Mouse (Mus musculus) kidney, postnatal 36 days (tissue): ENCODE measurements around the gene Saa4.
"Not testable (repeated sequence)": the region's sequence is repeated elsewhere in the genome, so short reads cannot be mapped to it uniquely, and the experiment has no call there.

ENCODE experiments used
- DNase-seq, 2 experiments: peaks; one replicate each; pipeline ENCODE4 v3.0.0; 2021 to 2022; ENCODE audit warnings: mixed read lengths in 2 of 2

Saa4 gene

DNA sequence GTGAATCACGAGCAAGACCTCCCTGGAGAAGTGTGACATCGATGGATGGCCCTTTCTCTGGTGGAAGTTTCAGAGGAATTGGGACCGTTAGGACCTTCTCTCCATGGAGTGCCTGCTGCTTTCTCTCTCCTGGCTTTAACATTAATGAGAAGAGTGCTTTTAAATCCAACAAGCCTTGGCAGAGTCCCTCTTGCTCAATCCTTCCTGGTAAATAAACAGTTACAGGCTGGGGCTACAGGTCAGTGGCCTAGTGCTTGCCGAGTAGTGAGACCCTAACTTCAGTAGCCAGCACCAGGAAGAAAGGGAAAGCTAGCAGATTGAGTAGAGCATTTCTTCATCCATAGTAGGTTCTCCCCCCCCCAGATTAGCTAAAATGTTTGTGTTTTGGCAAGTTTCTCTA lies at the start of gene Saa4:
Gene Saa4, minus strand, starts transcription at position 146 of the 400 bp plus-strand sequence.
- no peak for DNase-seq

DNA sequence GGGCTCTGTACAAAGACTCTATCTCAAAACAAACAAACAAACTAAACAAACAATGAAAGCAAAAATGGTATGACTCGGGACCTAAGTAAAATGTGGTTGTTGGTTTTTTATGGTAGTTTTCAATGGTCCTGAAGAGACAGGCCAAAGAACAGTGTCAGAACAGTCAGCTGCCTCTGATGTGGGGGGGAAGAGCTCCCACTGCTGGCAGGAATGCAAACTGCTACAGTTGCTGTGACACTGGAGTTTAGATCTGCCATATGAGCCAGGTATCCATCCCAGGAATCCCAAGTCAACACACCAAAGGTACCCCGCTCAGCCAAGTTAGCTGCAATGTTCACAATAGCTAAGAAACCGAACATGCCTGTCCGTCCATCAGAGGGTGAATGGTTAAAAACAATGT lies 38.3 kb upstream of the Saa4 start:
- peak; percentile 50 to 76 for DNase-seq

DNA sequence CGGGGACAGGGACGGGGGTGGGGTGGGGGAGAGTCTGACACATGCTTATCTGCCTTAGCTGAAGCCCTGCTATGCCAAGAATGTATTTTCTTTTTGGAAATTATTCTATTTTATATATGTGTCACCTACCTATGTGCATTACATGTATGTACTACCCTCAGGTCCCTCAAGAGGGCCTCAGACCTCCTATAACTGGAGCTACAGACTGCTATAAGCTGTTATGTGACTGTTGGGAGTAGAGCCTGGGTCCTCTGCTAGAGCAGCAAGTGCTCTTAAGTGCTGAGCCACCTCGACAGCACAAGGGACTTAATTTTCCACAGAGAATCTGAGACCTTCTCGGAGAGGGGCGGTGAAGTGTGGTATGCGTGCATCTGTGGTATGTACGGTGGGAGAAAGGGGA lies 36.0 kb upstream of the Saa4 start:
- no peak for DNase-seq

DNA sequence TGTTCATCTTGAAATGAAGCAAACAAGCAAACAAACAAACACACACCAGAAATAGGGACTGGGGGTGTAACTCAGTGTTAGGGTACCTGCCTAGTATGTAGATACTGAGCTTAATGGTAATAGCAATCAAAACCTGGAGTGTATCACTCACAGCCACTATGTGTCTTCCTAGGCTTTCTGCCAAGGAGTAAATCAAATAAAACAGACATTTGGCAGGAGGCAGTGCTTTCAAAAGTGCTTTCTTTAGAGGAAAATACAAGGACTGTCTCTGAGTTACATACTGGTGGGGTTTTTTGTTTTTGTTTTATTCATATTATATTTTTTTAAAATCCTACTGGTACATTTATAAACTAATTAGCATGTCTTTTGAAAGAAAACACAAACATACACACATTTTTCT lies 35.0 kb upstream of the Saa4 start:
- DNase-seq = no peak

DNA sequence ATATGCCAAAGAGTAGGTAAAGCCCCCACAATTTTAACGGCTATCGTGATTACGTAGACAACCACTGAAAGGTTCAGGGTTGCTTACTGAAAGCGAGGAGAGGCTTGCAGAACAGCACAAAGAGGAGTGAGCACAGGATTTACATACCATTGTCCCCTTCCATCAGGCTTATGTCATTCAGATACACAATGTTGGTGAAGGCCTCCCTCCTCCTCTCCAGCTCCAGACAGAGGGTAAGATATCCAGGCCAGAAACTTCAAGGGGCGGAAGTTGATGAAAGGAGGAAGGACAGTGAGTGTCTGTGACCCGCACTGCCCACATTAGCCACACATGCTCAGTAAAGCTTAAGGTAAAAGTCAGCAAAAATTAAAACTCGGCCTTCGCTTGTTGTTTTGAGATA lies 32.3 kb upstream of the Saa4 start:
- DNase-seq = no peak

DNA sequence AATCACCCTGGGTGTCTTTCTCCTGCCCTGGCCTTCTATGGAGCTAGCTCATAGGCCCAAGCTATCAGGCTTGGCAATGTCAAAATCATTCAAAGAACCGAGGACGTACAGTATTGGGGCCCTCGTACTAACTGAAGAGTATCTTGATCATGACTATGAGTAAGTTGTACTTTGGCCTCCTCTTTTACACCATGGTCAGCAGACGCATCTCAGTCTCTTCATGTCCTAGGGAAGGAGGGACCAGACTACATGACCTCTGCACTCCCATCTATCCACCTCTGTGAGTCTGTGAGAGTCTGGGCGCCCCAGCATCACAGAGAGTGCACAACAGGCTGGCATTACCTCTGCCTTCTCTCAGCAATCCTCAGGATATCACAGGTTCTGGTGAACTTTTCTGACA lies 30.2 kb upstream of the Saa4 start:
- DNase-seq = no peak

DNA sequence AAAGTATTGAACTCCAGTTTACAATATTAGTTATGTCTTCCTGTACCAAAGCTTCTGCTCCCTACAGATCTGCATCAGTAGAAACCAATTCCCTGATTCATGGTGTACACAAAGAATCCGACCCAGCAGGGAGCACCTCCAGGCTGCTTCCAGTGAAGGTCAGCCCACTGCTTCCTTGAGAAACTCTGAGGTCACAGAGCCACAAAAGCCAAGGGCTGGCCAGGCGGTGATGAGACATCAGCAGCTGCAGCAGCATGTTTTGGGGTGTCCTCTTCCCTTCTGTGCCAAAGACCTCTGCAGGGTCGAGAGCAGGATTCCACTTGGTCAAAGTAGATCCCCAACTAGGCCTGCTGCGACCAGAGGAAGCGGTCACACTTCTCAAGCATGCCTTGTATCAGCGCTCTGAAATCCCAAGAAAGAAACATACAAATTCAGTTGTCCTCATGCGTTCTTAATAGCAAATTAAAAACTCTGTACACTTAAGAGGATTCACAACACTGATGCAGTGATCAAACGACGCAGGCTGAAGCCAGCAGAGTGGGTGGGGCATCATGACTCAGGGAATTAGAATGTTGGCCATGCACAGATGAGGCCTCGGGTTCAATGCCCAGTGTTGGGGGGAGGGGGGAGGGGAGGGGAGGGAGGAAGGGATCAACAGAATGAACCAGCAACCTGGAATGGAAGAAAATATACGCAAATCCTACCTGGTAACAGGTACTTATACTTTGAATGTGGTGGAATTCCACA lies 28.8 kb upstream of the Saa4 start:
- DNase-seq = no peak

DNA sequence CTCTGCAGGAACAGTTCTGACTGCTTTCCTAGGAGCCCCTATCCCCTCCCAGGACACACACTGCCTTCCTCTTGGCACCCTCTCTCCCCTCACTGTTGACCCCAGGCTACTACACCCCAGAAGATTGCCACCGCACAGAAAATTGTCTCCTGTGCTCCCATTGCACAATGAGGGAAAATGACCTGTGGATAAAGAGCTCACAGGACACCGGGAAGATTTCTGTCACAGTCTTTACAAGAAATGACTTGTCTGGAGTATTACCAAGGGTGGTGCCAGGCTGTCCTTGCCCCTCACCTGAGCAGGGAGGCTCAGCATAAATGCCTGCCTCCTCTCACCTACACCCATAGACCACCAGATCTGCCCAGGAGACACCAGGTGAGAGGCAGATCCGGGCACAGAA lies 19.1 kb upstream of the Saa4 start, which contains the start of gene Saa2:
Gene Saa2, plus strand, starts transcription at position 301 of the 400 bp plus-strand sequence.
- DNase-seq = no peak

DNA sequence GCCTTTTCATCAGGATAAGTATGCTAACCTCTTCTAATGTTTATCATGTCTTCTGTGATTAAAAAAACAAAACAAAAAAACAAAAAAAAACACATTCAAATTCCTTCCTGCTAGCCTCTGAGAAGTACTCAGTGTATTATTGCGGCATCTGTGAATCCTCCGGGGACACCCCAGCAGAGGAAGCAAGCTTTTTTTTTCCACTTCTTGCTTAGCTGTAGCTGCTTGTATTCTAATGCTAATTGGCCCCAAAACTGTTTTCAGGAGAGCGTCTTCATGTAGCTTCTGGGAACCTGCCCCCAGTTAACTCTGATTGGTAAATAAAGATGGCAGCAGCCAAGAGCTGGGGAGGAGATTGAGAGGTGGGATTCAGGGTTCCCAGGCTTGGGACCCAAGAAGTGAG lies 16.1 kb upstream of the Saa4 start:
- no peak for DNase-seq

DNA sequence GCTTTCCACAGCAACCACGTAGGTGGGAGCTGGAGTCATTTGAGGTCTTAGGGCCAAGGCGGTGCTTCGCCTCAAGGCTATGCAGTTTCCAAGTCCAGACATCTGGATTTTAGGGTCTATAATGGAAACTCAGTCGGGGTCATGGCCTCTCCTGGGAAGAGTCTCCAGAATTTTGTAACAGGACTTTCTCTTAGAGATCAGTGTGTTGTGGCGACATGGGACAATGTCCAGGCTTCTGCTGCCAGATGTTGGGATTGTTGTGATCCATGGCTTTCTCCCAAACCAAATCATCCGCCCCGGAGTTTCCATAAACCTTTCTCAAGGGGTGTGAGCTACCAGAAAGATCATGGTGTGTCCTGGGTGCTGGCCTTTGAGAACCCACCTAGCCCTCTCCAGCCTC lies 14.0 kb upstream of the Saa4 start:
- no peak for DNase-seq

DNA sequence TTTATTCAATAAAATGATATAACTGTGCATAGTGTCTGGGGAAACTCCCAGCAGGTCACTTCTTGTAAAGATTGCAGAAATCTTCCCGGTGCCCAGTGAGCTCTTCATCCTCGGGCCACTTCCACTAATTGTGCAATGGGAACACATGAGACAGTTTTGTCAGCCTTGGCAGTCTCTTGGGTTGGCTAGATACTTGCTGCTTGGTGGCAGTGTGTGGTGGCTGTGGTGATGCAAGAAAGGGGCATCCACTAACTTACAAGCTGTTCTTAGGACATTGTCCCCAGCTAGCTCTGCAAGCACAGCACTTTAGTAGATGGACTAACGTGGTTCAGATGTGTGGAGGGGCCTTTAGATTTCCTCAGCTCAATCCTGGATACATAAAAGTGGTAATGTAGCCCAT lies 13.4 kb upstream of the Saa4 start:
- DNase-seq = no peak

DNA sequence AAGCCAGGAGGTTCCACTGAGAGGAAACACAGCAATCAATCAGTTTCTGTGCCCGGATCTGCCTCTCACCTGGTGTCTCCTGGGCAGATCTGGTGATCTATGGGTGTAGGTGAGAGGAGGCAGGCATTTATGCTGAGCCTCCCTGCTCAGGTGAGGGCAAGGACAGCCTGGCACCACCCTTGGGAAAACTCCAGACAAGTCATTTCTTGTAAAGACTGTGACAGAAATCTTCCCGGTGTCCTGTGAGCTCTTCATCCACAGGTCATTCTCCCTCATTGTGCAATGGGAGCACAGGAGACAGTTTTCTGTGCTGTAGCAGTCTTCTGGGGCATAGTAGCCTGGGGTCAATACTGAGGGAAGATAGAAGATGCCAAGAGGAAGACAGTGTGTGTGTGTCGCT lies 10.5 kb upstream of the Saa4 start, which contains the start of gene Saa1:
Gene Saa1, minus strand, starts transcription at position 101 of the 400 bp plus-strand sequence.
- DNase-seq = not testable (repeated sequence)

DNA sequence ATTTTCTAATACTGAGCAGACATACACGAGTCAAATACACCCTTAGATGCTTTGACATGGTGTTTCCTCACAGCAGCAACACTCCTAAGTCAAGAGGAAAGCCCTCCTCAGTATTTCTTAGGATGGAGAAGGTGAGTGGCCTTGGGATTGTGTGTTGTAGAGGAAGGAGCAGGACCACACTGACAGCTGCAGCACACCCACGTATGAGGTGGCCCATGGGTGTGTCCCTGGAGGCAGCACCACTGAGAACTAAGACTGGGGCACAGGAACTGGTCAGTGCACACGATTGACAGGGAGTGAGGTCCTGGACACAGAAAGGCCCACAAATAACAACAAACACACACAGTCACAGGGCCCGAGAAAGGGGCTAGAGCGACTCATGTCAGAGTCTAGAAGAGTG lies 7.6 kb upstream of the Saa4 start:
- DNase-seq = not testable (repeated sequence)

DNA sequence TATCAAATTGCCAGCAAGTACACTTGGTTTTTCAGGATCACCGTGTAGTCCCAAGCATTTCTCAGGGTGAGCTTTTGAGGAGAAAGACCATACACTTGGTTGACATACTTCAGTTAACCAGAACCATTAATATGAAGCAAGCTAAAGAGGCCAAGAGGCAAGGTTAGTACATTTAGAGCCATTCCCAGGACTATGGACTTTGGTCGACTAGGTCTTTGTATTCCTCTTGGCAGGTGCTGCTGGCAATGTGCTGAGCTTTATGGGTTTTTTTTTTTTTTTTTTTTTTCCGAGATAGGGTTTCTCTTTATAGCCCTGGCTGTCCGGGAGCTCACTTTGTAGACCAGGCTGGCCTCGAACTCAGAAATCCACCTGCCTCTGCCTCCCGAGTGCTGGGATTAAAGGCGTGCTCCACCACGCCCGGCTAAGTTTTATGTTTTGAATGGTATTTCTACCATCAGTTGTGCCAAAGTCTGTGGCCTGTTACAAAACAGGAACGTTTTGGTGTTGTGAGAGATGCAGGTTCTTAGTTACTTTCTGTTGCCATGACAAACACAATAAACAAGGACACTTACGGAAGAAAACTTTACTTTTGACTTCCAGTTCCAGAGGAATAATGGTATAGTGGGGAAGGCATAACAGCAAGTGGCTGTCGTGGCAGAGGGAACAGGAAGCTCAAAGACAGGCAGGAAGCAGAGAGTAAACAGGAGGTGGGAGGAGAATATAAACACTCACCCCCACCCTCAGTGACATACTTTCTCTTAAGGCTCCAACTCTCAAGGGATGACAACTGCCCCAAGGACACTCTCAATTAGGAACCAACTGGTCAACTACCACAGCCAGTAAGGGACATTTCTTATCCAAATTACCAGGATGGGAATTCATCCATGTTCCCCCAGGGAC lies 6.4 kb upstream of the Saa4 start:
- peak; percentile 51 to 71 for DNase-seq

DNA sequence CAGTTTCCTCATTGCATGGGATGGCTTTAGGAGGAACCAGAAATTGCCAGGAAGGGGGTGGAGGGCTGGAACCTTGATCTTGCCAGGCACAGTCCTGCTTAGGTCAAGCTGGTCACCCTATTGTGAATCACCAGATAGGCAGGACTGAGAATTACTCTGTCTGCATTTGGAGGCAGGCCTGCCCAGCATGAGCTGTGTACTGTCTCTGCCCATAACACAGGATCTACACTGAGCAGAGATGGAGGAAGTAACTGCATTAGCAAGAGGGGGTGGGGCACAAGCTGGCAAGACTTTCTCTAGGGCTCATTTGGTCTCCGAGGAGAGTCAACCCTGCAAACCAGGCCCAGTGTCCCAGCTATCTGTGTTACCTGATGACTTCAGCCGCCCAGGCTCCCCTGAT lies 2.6 kb upstream of the Saa4 start:
- DNase-seq = no peak

DNA sequence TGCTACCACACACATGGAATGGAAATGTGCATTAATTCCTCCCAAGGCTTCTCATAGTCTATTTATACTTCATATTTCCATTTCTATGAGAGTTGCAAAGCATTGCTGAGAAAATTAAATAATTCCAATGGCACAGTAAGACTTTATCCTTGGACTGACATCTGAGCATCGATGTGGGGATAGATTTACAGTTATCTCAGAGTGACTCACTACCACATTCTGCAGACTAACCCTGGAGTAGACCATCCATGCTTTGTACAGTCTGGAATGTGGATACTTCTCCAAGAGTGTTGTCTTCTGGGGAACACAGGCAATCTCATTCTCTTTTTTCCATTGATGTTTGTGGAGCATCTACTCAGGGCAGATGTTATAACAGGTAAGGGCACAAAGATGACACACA lies 4.8 kb downstream of the Saa4 start:
- DNase-seq = no peak

DNA sequence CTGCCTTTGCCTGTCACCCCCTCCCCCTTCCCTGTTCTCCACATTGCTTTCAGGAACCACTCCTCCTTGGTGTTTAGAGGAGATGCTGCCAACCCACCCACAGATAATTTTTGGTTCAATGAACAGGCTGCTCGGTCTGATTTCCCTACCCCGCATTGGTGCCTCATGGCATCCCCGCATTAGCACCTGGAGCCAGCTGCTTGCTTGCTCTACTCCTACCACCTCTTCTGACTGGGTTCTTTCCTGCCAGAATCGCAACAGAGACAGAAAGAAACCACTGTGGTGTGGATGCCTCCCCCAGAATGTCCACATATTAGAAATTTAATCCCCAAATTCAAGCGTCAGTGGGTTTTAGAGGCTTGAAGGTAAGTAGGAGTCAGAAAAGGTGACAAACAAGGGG lies 8.0 kb downstream of the Saa4 start:
- DNase-seq = no peak

DNA sequence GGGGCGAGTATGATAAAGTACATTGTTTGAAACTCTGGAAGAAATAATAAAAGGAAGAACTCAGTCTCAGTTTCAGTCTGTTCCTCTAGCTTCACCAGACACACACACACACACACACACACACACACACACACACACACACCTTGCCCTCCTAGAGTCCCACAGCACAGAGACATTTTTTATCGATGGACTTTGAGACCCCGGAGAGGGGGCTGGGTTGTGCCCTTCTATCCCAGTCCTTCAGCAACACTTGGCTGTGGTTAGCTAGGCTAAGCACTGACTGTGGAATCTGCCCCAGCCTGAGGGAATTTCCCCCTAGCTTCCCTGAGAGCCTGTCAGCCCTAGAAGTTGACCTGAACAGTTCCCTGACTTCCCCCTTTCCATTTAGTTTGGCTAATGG lies 8.6 kb downstream of the Saa4 start:
- DNase-seq = peak; percentile 58 to 72

DNA sequence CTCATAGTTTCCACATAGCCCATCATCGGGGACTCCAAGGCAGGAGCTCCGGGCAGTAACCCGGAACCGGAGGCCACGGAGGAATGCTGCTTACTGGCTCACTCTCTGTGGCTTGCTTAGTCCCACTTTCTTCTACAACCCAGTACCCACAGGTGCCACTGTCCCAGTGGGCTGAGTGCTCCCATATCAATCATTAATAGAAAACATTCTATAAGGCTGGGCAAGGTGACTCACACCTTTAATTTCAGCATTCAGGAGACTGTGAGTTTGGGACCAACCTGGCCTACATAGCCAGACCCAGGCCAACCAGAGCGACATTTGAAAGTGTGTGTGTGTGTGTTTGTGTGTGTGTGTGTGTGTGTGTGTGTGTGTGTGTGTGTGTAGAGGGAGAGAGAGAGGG lies 9.0 kb downstream of the Saa4 start:
- DNase-seq = no peak

DNA sequence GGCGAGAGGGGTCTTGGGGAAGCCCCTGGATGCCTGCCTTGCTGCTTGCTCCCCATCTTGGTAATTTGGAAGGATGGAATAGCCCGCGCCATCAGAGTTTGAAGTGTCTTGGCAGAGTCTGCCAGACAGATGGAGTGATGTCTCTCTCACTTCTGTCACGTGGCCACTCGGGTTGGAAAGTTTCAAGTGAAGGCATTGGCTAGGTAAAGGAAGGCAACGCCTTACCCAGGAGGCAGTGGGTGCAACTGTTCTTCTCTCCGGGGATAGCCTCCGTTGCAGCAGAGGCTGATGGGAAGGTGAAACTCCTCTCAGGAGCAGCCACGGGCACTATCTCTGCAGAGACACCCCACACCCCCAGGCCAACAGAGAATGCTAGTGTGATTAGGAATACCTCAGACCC lies 11.9 kb downstream of the Saa4 start:
- DNase-seq = no peak

DNA sequence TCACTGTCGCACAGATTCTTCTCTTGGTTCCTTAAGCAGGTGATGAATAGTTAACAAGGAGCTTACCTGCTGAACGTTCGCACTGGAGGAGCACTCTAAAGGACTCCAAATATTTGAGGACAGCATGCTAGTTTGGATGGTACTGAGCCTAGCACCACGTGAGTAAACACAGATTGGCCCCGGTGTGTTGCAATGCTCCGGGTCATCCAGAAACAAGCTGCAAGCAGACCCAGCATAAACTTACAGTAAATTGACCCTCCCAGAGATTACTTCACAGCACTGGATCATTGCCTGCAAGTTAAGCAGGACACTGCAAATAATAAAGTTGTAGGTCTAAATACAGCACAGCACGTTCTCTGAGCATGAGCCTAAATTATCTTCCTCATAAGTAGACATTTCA lies 12.9 kb downstream of the Saa4 start:
- DNase-seq = peak in 1 of 2 experiments; percentile 44

DNA sequence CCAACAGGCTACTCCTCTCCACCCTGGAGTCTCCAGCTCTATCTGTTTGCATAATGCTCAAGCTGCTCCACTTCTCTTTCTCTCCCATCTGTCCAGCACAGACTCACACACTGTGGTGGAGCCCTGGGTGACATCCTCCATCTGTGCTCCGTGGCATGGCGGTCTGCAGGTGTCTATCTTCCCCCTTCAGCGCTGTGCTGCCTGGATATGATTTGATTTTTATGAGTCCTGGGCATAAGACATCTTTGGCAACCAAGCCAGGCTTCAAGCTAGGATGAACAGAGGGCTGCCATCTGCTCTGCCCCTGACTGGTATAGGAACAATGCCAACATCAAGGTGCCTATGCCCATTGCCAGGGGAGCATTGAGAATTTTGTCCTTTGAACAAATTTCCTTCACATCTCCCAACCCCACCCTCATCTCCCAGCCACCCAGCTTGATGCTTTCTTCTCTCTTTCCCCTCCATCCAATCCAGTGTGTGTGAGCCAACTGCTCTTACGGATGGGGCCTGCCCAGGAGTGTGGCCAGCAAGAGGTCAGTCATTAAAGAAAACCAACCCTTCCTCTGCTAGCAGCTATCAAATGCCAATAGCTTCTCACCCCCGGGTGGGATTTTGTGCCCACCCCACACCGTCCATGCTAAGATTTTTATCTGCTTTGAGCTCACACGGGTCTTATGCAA lies 13.7 kb downstream of the Saa4 start:
- DNase-seq = no peak

DNA sequence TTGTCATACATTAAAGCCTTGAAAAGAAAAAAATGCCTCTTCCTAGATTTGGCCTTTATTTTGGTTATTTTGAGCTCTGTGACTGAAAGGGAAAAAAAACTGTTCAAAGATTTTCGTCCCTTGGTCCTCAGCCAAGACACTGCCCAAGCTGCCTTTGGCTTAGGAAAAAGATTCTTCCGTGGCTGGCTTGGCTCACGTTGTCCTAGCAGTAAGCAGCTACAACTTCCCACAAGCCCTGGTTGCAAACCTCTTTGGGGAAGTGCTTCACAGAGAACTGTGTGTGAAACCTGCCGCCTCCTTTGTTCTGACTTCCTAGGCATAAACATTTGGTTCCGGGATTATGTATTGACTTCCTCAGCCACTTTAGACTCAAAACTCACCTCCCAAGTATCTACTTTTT lies 15.5 kb downstream of the Saa4 start:
- DNase-seq = peak; percentile 39 to 64
